Mouse (Mus musculus) hindbrain, postnatal 0 days (tissue): ENCODE measurements around the gene Kmt2b. TPM values are rescaled to one million over a fixed set of nuclear protein-coding genes. Genes with fewer than 3 reads are reported as not detected.
A peak's percentile ranks its signal among the peaks of the same experiment; 100 is the strongest.

Source experiments
- ATAC-seq: fragments of 200-750 bp; cut with Nextera tagmentation; 2 replicates; pipeline ENCODE4 v1.8.0; 2017; ENCODE audit warnings: mild to moderate bottlenecking, moderate TSS enrichment, moderate library complexity
- DNase-seq: peaks from one replicate; pipeline ENCODE4 v3.0.0-alpha.2; 2015; ENCODE audit warnings: low spot score
- H3K27ac ChIP-seq: fragments of 300-500 bp; sonication (generic); 2 replicates; pipeline ENCODE4 v1.5.1; 2014; ENCODE audit warnings: mild to moderate bottlenecking
- H3K27me3 ChIP-seq: fragments of 300-500 bp; sonication (generic); 2 replicates; pipeline ENCODE4 v1.6.1; 2014; ENCODE audit warnings: low read length, mixed read lengths; ENCODE audit not compliant: insufficient read depth
- H3K36me3 ChIP-seq: fragments of 300-500 bp; sonication (generic); 2 replicates; pipeline ENCODE4 v1.6.1; 2014; ENCODE audit warnings: low read length, mixed read lengths; ENCODE audit not compliant: insufficient read depth
- H3K4me1 ChIP-seq: fragments of 300-500 bp; sonication (generic); 2 replicates; pipeline ENCODE4 v1.6.1; 2014; ENCODE audit warnings: antibody characterized with exemption, low read length, mixed read lengths; ENCODE audit not compliant: insufficient read depth
- H3K4me2 ChIP-seq: fragments of 300-500 bp; sonication (generic); 2 replicates; pipeline ENCODE4 v1.6.1; 2014; ENCODE audit warnings: low read depth, mild to moderate bottlenecking, low read length, moderate library complexity, mixed read lengths
- H3K4me3 ChIP-seq: fragments of 300-500 bp; sonication (generic); 2 replicates; pipeline ENCODE4 v1.5.1; 2014; ENCODE audit warnings: low read length
- H3K9ac ChIP-seq: fragments of 300-500 bp; sonication (generic); replicated peaks from 2 replicates; pipeline ENCODE4 v1.6.1; 2014; ENCODE audit warnings: mild to moderate bottlenecking, low read length, moderate library complexity, mixed read lengths
- H3K9me3 ChIP-seq: fragments of 300-500 bp; sonication (generic); 2 replicates; pipeline ENCODE4 v1.6.1; 2016; ENCODE audit warnings: low read length, mixed read lengths
- CTCF ChIP-seq: IDR thresholded peaks from 2 replicates; pipeline ENCODE4 v1.5.1; 2016; ENCODE audit warnings: antibody characterized with exemption, control low read depth, low read depth
- WGBS: fragments of 180-500 bp; shearing (Covaris S2); extraction: QIAGEN DNeasy Blood & Tissue Kit; methylation state at CpG from one replicate; pipeline ENCODE4 v1.1.7; 2014; 5-methylcytosine and 5-hydroxymethylcytosine counted together
- polyA plus RNA-seq: library from polyadenylated mRNA; unstranded; fragments of >200 nt; fragmentation: Nextera tagmentation; extraction: Ambion mirVana; gene quantifications from 2 replicates; pipeline ENCODE4 v1.2.1, GENCODE M21; 2015
- total RNA-seq: library from RNA; depleted of rRNA; stranded (reverse); fragments of >200 nt; gene quantifications from 2 replicates; pipeline ENCODE4 v1.2.3, GENCODE M21; 2014

The Kmt2b gene
- total and polyA plus RNA-seq, 2 experiments from 2014 or later, result 7.1 to 36.7 TPM

- H3K36me3 ChIP-seq, result peaks cover 88% of the 10 kb centered on the region
- H3K27me3 ChIP-seq, result no peaks in the 10 kb centered on the region
- no peak overlapping the region for H3K4me3 ChIP-seq
- H3K9me3 ChIP-seq, result no peaks in the 10 kb centered on the region
- DNase-seq (no peak), ATAC-seq (no peak)
- no peak overlapping the region for H3K27ac ChIP-seq
- TF ChIP-seq CTCF, result no peak
- H3K9ac ChIP-seq, result no peak overlapping the region
- H3K4me1 ChIP-seq, result no peaks in the 10 kb centered on the region
- WGBS, result 79% methylated on average over 5 of the region's 5 CpGs
- no peak overlapping the region for H3K4me2 ChIP-seq
Observed at GRCm38 (mm10) chr7:30572389-30572788, 16.1 kb downstream of the Kmt2b start.

GRCm38 (mm10) chr7:30567555-30567954, 21.0 kb downstream of the Kmt2b start:
- H3K4me1 ChIP-seq, result no peaks in the 10 kb centered on the region
- no peak overlapping the region for H3K9ac ChIP-seq
- H3K4me2 ChIP-seq, result no peak overlapping the region
- H3K27me3 ChIP-seq, result no peaks in the 10 kb centered on the region
- DNase-seq, result no peak
- H3K4me3 ChIP-seq, result no peak overlapping the region
- TF ChIP-seq CTCF, result no peak
- no peak for ATAC-seq
- no peaks in the 10 kb centered on the region for H3K9me3 ChIP-seq
- WGBS, result 88% methylated on average over 11 of the region's 11 CpGs
- H3K36me3 ChIP-seq, result peaks cover 61% of the 10 kb centered on the region
- H3K27ac ChIP-seq, result no peak overlapping the region

GRCm38 (mm10) chr7:30566033-30566432, 22.5 kb downstream of the Kmt2b start:
- peaks cover 50% of the 10 kb centered on the region for H3K36me3 ChIP-seq
- H3K4me2 ChIP-seq, result no peak overlapping the region
- no peaks in the 10 kb centered on the region for H3K27me3 ChIP-seq
- H3K27ac ChIP-seq, result no peak overlapping the region
- H3K4me1 ChIP-seq, result no peaks in the 10 kb centered on the region
- H3K4me3 ChIP-seq, result no peak overlapping the region
- ATAC-seq, result no peak
- no peak overlapping the region for H3K9ac ChIP-seq
- 90% methylated on average over 9 of the region's 9 CpGs for WGBS
- TF ChIP-seq CTCF, result no peak
- H3K9me3 ChIP-seq, result no peaks in the 10 kb centered on the region
- no peak for DNase-seq

GRCm38 (mm10) chr7:30564970-30565571, 23.5 kb downstream of the Kmt2b start, which contains the start of gene Igflr1:
TSS of gene Igflr1 (plus strand) at chr7:30565427.
- DNase-seq (no peak), ATAC-seq (no peak)
- Histone ChIP-seq H3K36me3 (peaks cover 43% of the 10 kb centered on the region), H3K4me3 (no peak within 1 kb of the TSS), H3K9ac (no peak within 1 kb of the TSS), H3K27ac (no peak within 1 kb of the TSS), H3K4me2 (no peak within 1 kb of the TSS), H3K9me3 (no peaks in the 10 kb centered on the region), H3K4me1 (no peaks in the 10 kb centered on the region), H3K27me3 (no peaks in the 10 kb centered on the region)
- 94% methylated on average over 12 of the region's 12 CpGs for WGBS
- no peak for TF ChIP-seq CTCF

GRCm38 (mm10) chr7:30563906-30564280, 24.6 kb downstream of the Kmt2b start:
- peak overlapping the region; percentile 63 for H3K4me3 ChIP-seq
- 25% methylated on average over 6 of the region's 6 CpGs for WGBS
- DNase-seq, result no peak

GRCm38 (mm10) chr7:30563117-30563905, 25.2 kb downstream of the Kmt2b start, which contains the start of the genes U2af1l4, Gm49396 and Psenen:
TSS of gene U2af1l4 (plus strand) at chr7:30563301.
TSS of gene Gm49396 (plus strand) at chr7:30563344.
TSS of gene Psenen (minus strand) at chr7:30563627.
- H3K9ac ChIP-seq, result peak within 1 kb of the TSS; percentile 65
- H3K27ac ChIP-seq, result peak within 1 kb of the TSS; percentile 89
- ATAC-seq (peak; percentile 87), DNase-seq (peak; percentile 99)
- H3K27me3 ChIP-seq, result no peaks in the 10 kb centered on the region
- peaks cover 8% of the 10 kb centered on the region for H3K4me1 ChIP-seq
- H3K4me3 ChIP-seq, result peak within 1 kb of the TSS; percentile 63
- H3K9me3 ChIP-seq, result no peaks in the 10 kb centered on the region
- H3K4me2 ChIP-seq, result peak within 1 kb of the TSS; percentile 90
- peaks cover 26% of the 10 kb centered on the region for H3K36me3 ChIP-seq
- under 1% methylated on average over 45 of the region's 45 CpGs for WGBS
- TF ChIP-seq CTCF, result 0 out of 2 replicates have a peak, but pooled peaks have one; percentile 9

More at GRCm38 (mm10) chr7:30563906-30564280, 24.6 kb downstream of the Kmt2b start:
- Histone ChIP-seq H3K9ac (peak overlapping the region; percentile 65), H3K9me3 (no peaks in the 10 kb centered on the region), H3K27ac (peak overlapping the region; percentile 89), H3K36me3 (peaks cover 31% of the 10 kb centered on the region), H3K27me3 (no peaks in the 10 kb centered on the region), H3K4me2 (peak overlapping the region; percentile 90), H3K4me1 (peaks cover 2% of the 10 kb centered on the region; the same call in 1 of the 2 replicates)
- ATAC-seq, result no peak
- no peak for TF ChIP-seq CTCF
